Mouse (Mus musculus) B cell, adult 2 months (primary cell): ENCODE measurements around the gene Pla2g2e.
A peak's percentile ranks its signal among the peaks of the same experiment; 100 is the strongest.
"Not testable (repeated sequence)": the region's sequence is repeated elsewhere in the genome, so short reads cannot be mapped to it uniquely, and the experiment has no call there.

ENCODE experiments used
- DNase-seq, 2 experiments: peaks; one replicate each; pipeline ENCODE4 v3.0.0; 2022

Pla2g2e gene

DNA sequence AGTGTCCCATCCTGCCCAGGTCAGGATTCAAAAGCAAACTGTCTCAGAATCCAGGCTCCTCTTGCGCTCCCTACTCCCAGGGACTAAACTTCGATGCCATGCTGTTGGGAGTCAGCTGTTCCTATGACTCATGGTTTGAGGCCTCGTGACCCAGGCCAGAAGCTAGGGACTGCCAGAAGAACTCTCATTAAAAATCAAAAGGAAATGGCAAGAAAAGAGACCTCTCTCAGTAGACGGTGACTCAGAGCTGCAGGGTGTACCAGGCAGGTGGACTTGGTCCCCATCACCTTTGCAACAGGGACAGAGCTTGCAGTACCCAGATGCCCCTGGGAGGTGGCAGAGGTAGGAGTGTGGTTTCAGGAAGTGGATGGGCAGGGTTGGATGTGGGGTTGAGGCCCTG, at the start of gene Pla2g2e:
Gene Pla2g2e, plus strand, starts transcription at position 212 of the 400 bp plus-strand sequence.
- no peak for DNase-seq

DNA sequence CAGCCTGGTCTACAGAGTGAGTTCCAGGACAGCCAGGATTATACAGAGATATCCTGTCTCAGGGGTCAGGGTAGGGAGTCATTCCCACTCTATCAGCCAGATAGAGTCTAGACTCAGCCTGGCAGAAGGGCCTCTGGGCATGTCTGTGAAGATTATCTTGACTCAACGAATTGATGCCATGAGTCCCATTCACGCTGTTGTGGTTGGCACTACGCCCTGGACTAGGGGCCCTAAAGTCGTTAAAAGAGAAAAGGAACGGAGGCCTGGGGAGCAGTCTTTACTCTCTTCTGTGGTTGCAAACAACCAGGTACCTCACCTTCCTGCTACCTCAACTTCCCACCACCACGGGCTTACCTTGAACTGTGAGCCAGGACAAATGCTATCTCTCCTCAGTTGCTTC, 37.9 kb upstream of the Pla2g2e start:
- DNase-seq = no peak

DNA sequence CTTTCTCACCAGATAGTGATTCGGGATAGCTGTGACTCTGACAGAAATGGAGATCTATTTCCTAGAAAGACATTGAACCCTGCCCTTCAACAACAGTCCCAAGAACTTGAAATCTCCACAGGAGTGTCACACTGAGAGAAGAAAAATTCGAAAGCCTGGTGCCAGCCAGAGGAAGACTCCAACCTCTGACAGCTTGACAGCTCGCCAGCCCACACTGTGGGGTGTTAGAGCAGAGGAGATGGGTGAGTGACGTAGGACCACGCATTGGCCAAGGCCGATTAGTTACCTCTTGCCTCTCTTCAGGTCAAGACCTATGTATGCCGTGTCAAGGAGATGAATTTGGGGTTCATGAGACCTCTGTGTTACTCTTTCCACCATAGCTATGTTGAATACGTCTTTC, 37.0 kb upstream of the Pla2g2e start:
- no peak for DNase-seq

DNA sequence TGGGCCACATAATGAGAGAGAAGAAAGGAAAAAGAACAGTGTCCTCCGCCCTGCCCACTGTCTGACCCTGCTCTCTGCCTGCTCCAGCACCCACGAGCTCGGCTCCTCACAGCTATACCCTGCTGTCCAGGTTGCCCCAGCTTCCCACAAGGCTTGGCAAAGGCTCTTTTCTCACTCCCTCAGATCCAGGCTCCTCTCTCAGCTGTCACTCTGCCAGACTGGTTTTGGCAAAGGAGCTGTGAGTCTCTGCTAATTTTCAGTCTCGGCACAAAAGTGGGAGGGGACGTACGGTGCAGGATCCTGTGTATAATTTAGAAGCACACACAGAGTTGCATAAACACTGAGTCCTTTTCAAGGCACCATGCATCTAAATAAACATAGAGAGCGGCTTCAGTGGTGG, 36.4 kb upstream of the Pla2g2e start:
- no peak for DNase-seq

DNA sequence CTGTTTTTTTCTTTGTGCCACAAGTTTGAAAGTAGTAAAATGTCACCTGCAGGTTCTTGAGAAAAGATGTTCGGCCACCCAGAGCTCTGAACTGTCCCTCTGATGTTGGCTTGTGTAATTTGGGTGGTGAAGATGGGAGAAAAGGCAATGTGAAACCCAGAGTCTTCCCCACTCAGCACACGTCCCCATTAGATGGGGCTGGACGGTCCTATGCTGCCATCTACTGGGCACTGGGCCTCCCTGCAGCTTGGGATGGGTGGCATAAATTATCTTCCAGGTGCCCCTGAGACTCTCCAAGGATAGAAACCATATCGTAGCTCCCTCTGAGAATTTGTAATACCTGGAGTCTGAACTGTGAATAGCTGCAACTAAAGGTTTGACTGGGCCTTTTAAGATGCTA, 26.3 kb upstream of the Pla2g2e start:
- peak; percentile 72 to 75 for DNase-seq

DNA sequence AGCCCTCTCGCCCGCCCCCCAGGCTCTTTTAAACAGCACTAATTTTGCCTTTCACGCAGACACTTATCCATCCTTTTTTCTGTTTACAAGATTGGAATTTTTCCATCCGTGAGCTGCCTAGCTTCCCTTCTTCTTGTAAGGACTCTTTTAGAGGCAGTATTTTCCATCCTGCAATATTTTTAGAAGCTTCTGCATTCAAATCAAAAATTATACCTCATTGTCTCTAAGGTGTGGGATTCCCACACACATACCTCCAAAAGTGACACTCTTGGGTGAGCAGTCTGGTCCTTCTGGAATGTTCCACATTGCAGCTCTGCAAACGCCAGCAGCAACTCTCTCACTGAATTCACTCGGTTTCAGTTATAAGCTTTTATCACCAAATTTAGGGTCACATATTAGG, 24.8 kb upstream of the Pla2g2e start:
- DNase-seq = no peak

DNA sequence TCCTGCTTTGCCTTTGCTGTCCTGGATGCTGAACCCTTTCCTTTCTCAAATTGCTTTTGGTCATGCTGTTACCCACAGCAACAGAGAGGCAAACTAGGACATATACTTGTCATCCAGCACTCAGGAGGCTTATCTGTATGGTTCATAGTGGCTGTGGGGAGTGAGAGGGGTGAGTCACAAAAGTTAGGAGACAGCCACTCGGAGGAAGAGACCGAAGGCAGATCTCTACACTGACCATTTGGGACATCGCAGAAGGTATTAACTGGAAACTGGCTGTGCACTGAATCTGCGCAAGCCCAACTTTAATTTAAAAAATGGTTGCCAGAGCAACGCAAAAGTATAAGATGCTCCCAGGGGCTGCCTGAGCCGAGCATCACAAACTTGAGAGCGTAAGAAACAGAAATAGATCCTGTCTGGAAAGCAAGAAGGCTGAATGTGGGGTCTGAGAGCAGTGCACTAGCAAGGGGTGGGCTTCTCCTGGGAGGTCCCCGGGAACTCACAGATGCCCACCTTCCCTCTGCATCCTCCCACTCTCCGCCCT, 22.6 kb upstream of the Pla2g2e start:
- no peak for DNase-seq

DNA sequence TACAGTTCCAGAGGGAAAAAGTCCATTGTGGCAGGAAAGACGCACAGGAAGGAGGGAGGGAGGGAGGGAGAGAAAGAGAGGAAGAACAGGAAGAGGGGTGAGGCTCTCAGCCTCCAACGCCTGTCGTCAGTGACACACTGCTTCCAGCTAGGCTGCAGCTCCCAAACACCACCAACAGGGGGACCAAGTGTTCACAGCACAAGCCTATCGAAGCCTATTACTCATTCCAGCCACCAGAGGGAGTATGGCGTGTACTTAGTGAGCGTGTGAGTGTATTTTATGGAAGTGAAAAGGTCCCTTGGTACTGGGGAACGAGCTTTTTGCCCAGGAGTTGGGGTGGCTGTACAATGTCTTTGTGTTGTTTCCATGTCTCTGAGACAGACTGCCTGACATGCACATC, 21.3 kb upstream of the Pla2g2e start:
- DNase-seq = peak; percentile 61 to 67

DNA sequence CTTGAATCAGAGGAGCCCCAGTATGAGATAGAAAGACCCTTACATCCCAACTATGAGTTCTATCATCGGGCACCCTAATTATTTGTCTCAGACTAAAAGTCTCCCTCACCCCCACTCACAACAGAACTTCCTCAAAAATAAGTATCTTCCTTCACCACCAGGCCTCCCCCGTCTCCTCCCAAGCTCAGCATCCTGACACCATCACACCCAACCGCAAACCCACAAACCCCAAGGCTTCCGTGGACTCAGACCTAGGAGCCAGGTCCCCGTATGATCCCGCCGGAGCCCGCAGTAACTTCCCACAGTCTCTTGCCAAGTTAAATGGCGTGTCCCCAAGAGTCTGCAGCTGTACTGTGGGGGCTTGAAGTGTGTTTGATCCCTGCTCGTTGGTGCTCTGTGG, 20.2 kb upstream of the Pla2g2e start:
- DNase-seq = no peak

DNA sequence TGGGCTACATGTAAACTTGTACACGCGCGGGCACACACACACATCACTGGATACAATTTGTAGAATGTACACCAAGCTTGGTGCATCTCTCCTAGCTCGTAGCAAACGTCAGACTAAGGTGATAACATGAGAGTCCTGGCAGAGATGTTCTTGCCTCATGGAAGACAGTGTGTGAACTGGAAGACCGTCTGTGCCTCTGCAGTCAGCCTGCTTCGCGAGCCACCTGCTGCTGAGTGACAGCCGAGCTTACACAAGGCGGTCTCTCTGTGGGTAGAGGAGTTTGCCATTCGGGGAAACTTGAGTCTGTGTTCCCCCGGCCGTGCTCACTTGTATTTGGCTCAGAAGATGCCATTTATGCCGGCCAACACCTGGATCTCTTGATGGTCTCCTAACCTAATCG, 19.3 kb upstream of the Pla2g2e start:
- DNase-seq = no peak

DNA sequence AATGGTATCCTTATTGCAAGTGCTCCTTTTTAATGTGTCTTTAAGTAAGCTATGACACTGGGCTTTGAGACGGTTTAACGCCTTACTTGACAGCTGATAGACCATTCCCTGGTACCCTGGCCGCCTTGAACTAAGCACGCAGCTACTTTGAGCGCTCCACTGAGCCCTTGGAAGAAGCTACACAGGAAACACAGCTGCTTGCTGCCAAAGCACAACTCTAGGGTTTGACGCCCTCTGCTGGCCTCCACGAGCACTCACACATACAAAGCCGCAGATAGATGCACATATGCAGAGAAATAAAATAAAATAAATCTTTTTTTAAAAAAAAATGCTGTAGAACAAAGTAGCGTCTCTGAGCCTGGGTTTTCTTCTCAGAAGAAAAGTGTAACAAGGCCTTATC, 18.5 kb upstream of the Pla2g2e start:
- no peak for DNase-seq

DNA sequence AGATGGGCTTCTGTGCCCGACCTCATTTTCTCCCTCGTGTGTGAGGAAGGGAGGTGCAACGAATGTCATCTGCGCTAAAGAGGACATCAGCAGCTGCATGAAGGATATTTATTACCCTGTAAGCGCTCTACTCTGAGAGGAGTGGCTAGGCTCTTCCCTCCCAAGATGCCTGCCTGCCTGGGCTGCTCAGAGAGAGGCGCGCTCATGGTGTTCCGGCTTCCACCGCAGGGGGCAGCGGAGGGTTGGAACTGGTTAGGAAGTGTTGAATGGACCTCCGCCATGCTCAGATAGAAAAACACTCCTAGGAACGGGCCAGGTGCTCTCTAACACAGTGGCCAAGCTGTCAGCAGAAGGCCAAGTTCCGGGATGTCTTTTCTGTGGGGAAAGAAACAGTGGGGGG, 18.0 kb upstream of the Pla2g2e start:
- DNase-seq = peak; percentile 44 to 58

DNA sequence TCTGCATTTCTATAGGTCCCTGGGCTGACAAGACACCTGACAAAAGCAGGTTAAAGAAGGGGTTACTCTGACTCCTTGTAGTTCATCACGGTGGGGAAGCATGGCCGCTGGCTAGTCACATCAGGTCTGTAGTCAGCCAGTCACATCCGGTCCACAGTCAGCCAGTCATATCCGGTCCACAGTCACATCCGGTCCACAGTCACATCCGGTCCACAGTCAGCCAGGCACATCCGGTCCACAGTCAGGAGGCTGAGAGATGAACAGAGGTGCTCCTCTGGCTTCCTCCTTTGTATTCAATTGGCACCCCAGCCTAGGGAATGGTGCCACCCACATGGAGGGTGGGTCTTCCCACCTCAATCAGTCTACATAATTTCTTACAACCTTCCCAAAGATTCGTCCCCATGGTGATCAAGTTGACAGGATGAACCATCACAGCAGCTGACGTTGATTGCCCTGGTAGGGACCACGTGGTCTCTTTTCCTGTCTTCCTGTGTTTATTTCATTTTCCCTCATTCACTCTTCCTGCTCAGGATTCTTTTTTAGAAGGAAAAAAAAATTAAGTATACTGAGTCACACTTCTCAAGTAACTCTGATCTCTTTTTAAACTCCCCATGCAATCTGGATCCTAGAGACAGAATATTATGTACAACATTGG, 14.3 kb upstream of the Pla2g2e start, which contains the start of gene Pla2g5:
Gene Pla2g5, minus strand, starts transcription at position 139 of the 655 bp plus-strand sequence.
- peak; percentile 36 to 46 for DNase-seq

DNA sequence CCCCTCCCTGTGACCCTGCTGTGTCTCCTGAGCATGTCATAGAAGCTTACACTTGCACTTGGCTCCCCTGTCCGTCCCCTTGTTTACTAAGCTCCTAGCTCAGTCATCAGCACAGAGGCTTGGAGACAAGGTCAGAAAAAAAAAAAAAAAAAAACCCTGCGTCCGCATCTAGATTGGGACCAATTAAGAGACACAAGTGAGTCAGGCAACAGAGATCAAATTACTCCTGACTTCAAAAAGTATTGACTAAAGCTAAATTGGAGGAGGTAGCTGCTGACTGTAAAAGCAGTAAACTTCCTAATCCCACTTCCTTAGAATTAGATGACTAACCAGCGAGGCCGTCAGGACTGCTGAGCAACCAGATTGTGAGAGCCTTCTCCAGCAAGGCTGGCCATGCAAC, 12.7 kb upstream of the Pla2g2e start:
- DNase-seq = no peak

DNA sequence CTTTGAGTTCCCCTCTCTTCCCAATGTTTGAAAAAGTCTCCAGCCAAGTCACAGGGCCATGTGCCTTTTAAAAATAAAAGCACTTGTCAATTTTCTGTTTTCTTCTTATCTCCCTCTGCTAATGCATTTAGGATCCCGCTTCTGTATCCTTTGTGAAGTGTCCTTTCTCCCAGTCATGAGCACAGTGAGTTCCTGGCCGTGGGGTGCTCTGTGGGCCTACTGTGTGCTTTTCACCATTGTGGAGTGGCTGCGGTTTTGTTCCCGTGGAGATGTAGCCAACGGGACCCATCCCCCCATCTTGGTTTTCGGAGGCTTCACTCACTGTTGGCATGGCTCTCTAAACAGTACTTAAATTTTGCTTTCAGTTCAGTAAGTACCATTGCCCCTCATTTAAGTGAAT, 11.8 kb upstream of the Pla2g2e start:
- DNase-seq = no peak

DNA sequence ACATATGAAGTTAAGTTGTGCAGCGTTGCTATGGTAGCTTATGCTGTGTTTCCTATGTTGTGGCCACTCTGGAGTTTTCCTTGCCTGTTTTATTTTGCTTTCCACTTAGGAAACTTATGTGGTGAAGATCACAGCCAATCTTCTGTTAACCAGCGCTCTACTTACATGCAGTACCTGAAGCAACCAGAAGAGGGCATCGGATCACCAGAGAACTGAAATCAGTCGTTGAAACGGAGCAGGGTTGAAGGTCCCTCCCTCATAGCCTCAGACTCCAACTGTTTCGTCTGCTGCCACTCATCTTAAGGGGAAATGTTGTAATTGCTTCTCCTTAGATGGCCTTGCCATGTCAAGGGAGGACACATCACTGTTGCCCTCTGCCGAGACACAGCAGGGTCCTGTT, 11.3 kb upstream of the Pla2g2e start:
- peak; percentile 83 to 85 for DNase-seq

DNA sequence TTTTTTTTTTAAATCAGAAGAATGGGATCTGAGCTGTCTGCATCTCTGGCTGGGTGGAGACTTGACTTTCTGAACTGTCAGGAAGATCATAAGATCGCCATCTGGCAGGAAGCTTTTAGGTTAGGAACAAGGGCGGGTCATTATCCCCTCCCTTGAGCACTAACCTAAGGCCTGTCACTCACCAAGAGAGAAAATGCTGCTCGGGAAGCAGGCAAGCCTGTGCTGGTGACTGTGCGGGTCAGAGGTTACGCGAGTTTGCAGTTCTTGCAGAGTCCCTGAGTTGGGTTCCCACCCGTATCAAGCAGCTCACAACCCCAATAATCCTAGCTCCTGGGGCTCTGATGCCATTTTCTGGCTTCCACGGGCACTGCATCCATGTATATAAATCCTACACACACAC, 9.1 kb upstream of the Pla2g2e start:
- DNase-seq = no peak

DNA sequence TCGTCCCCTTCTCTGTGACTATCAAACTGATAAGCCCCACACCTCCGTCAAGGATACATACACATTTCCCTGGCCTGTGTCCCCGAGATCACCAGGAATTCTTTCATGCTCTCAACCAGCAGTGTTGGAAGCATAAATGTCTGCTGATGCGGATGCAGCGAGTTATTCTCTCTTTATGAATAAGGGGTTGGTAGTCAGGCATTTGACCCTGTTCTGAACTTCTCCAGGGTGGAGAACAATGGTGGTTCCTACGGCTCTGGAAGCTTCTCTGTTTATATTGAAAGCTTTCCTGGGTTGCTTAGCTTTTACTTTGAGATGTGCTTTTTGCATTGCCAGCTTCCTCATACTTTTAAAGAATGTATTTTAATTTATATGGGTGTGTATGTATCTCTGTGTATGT, 3.9 kb upstream of the Pla2g2e start, which contains the start of gene Gm13030:
Gene Gm13030, minus strand, starts transcription at position 101 of the 400 bp plus-strand sequence.
- no peak for DNase-seq

DNA sequence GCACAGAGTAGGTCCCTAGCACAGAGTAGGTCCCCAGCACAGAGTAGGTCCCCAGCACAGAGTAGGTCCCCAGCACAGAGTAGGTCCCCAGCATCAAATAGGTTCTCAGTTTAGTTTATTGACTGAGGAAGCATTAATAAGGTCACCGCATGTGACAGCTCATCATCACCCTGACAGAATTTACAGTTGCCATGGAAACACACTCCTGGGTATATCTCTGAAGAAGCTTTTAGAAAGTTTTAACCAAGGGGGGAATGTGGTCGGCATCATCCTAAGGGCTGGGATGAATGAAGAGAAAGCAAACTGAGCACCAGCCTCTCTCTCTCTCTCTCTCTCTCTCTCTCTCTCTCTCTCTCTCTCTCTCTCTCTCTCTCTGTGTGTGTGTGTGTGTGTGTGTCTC, 2.5 kb upstream of the Pla2g2e start:
- not testable (repeated sequence) for DNase-seq

DNA sequence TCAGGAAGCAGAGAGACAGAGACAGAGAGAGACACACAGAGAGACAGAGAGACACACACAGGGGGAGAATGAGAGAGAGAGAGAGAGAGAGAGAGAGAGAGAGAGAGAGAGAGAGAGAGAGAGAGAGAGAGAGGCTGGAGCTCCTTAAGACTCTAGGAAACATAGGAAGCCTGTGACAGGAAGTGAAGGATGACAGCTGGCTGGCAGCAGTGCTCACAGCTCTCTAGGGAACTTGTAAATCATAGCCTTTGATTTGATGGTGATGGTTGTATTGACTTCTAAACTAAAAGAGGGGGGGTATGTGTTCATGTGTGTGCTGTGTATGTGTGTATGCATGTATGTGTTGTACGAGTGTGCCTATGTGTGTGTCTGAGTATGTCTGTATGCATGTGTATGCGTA, 1.8 kb upstream of the Pla2g2e start:
- no peak for DNase-seq

DNA sequence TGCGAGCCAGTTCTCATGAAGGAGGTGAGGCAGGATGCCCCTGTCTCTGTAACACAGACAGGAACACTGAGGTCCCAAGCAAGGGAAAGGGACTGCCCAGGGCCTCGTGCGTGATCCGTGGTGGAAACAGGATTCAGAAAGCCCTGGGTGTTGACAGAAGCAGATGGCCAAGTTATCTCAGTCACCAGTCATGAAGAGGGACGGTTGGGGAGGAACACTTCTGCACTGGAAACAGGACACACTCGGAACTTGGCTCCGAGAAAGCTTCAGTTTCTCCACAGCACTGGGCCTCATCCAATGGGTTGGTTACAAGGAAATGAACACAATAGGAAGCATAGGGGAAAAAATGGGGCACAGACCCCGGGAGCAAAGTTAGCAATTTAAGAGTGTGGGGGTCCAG, 1.0 kb downstream of the Pla2g2e start:
- no peak for DNase-seq

DNA sequence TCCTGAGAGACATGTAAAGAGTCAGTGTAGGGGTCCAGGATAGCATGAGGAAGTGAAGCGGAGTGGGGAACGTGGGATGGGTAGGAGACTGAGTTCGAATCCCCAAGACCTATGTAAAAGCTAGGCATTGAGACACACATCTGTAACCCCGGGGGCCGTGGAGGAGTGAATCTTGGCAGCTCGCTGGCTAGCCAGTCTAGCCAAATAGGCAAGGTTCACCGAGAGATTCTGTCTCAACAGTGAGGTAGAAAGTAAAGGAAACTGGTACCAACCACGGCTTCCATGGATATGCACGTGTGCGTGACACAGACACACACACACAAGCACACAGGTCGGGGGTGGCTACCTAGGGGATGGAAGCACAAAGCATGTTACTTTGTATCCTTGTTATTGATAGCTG, 2.1 kb downstream of the Pla2g2e start:
- no peak for DNase-seq

DNA sequence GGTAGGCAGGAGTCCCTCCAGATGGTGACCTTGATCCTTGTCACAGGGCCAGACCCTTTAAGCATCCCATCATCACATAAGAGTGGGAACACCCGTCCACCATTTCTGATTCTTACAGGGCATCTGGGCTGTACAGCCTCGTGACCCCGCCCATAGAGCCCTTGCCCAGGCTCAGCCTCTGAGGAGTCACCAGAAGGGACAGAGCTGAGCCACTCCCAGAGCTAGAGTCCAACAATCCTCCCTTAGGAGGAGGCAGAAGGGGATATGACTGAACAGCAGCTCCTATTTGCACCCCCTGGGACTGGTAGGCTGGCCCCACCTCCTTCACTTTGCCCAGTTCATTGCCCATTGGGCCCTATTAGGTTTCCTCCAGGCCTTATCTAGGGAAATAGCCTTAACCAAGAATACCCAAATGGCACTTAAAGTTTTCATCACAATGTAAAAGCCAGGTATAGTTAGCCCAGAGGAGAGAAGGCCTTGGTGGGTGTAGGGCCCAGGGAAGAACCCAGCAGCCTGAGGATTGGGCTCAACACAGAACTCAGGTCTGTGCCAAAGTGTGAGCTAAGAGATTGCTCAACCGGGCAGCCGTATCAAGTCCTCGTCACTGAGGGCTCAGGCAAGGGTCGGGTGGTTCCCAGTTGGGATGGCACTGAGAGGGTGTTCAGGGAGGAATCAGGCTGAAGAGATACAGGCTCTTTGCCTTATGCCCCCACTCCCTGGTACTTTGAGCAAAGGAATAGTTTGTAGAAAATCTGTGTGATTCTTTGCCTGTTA, 3.3 kb downstream of the Pla2g2e start:
- no peak for DNase-seq

DNA sequence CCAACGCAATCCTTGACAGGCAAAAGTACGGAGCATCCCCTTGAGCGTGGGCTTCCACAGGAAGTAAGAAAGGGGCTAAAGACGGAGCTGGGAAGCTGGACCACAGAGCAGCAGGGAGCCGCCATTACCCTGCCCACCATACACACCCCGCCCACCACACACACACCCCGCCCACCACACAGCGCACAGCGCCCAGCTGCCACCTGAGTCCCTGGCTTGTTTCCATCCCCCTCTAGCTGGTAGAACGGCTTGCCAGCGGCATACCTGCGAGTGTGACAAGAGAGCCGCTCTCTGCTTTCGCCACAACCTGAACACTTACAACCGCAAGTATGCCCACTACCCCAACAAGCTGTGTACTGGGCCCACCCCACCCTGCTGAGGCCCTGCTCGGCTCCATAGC, 4.4 kb downstream of the Pla2g2e start:
- no peak for DNase-seq
